Mouse (Mus musculus) olfactory bulb, adult 2 months (tissue): ENCODE data around the gene Tomm6. TPM values are rescaled to one million over a fixed set of nuclear protein-coding genes. Genes with fewer than 3 reads are reported as not detected.
"Not testable (repeated sequence)": the region's sequence is repeated elsewhere in the genome, so short reads cannot be mapped to it uniquely, and the experiment has no call there.

Source experiments
- H3K27ac ChIP-seq: fragments of 200-500 bp; 2 replicates; pipeline ENCODE4 v1.5.1; 2012; ENCODE audit warnings: low read depth, low read length; ENCODE audit not compliant: insufficient read depth
- H3K4me1 ChIP-seq: fragments of 200-500 bp; 2 replicates; pipeline ENCODE4 v1.6.1; 2012; ENCODE audit warnings: low read length; ENCODE audit not compliant: control insufficient read depth, insufficient read depth
- H3K4me3 ChIP-seq: fragments of 200-500 bp; 2 replicates; pipeline ENCODE4 v1.5.1; 2012; ENCODE audit warnings: mild to moderate bottlenecking, low read depth, low read length, moderate library complexity; ENCODE audit not compliant: insufficient read depth
- CTCF ChIP-seq: fragments of 200-500 bp; IDR thresholded peaks from 2 replicates; pipeline ENCODE4 v1.5.1; 2012; ENCODE audit warnings: low read depth, mild to moderate bottlenecking, low read length, moderate library complexity; ENCODE audit not compliant: insufficient read depth
- POLR2A ChIP-seq: fragments of 200-500 bp; IDR thresholded peaks from 2 replicates; pipeline ENCODE4 v1.6.1; 2012; ENCODE audit warnings: mild to moderate bottlenecking, low read depth, low read length, moderate library complexity; ENCODE audit not compliant: insufficient read depth
- WGBS: fragments of 180-500 bp; shearing (Covaris S2); methylation state at CpG from one replicate; pipeline ENCODE4 v1.1.7; 2018; 5-methylcytosine and 5-hydroxymethylcytosine counted together
- polyA plus RNA-seq: library from polyadenylated mRNA; stranded (reverse); fragments of >200 nt; gene quantifications from 2 replicates; pipeline ENCODE4 v1.2.4, GENCODE M21; 2012; ENCODE audit warnings: low replicate concordance; ENCODE audit not compliant: missing spikeins, insufficient read depth, insufficient read length

Gene Tomm6
- polyA plus RNA-seq, 1 experiment: not detected

DNA sequence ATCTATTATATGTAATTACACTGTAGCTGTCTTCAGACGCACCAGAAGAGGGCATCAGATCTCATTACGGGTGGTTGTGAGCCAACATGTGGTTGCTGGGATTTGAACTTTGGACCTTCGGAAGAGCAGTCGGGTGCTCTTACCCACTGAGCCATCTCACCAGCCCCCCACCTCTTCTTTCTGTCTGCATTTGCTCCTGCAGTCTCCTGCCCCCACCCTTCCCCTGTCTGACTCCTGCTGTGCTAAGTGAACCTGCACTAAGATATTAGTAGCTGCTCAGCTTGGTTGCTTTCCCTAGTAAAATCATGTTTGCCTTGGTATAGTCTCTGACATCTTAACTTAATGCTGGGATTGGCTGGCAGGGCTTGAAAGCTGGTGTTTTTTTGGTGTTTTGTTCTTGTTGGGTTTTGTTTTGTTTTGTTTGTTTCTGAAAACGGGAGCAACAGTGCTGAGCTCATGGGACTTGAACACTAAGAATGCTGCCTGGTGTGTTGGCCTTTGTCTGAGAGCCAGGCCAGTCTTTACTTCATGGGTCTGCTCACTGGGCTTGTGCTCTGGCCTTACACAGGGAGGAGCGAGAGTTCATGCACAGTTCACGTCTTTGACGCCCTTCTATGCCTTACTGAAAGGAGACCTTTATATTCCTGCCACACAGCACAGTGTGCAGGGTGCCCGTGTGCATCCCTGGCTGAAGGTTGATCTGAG is 25.0 kb downstream of the Tomm6 start:
- no peak for TF ChIP-seq POLR2A
- no peak for TF ChIP-seq CTCF
- WGBS: 26% methylated on average over 9 of the region's 9 CpGs
- Histone ChIP-seq H3K27ac (no peak overlapping the region), H3K4me1 (peaks cover 3% of the 10 kb centered on the region), H3K4me3 (no peak overlapping the region)

DNA sequence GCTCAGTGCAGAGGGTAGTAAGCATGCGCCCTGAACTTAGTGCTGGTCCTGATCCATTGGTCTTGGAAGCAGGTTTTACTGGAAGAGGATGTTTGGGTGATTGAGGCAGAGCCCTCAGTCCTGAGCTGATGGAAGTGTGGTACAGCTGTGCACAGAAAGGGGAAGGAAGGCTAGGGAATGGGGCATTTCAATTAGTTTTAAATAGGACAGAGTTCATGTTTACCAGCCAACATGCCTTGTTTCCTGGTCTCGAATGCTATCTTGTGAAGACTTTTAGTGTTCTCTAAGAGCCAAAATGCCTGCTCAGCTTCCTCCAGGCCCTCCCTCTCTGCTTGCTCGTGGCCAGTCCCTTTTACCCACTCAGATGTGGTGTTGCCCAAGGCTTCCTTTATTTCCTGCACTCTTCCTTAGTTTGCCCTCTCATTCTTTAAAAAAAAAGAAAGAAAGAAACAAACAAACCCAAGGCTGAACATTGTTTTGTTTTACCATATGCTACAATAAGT is 29.4 kb downstream of the Tomm6 start:
- H3K4me1 ChIP-seq: peaks cover 3% of the 10 kb centered on the region
- H3K4me3 ChIP-seq: no peak overlapping the region
- TF ChIP-seq CTCF (no peak), POLR2A (no peak)
- WGBS: 79% methylated on average over 3 of the region's 3 CpGs
- H3K27ac ChIP-seq: no peak overlapping the region

DNA sequence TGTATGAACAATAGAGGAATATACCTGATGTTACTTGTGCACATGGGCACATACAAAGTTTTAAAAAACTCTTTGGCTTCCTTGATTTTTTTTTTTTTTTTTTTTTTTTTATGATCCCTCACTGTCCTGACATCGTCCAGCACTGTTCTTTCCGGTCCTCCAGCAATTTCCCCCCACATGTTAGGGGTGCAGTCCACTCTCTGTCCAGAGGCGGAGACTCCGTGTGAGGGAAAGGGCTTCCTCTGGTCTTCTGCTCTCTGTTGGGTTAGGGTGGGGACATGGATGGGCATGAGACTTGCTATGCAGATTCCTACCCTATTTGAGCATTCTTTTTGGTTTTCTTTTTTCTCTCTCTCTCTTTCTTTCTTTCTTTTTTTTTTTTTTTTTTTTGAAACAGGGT is 30.3 kb downstream of the Tomm6 start:
- no peaks in the 10 kb centered on the region; the same call in 1 of the 2 replicates for H3K4me1 ChIP-seq
- no peak overlapping the region for H3K27ac ChIP-seq
- H3K4me3 ChIP-seq: no peak overlapping the region
- TF ChIP-seq POLR2A (no peak), CTCF (no peak)
- WGBS: 88% methylated on average over 4 of the region's 4 CpGs

DNA sequence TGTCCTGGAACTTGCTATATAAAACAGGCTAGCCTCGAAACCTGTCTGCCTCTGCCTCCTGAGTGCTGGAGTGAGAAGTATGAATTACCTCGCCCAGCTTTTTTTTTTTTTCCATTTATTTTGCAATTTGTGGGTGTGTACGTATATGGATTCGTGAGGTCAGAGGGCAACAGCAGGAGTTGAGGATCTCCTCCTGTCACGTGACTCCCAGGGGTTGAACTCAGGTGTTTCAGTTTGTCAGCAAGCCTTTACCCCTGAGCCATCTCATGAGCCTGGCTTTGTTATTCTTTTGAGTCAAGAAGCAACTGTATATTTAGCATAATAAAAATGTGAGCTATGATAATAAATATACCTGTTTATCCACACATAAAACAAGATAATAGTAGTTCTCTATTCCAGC is 32.5 kb downstream of the Tomm6 start:
- no peaks in the 10 kb centered on the region for H3K4me1 ChIP-seq
- no peak for TF ChIP-seq CTCF
- TF ChIP-seq POLR2A: no peak
- WGBS: 92% methylated on average over 5 of the region's 5 CpGs
- no peak overlapping the region for H3K27ac ChIP-seq
- no peak overlapping the region for H3K4me3 ChIP-seq

DNA sequence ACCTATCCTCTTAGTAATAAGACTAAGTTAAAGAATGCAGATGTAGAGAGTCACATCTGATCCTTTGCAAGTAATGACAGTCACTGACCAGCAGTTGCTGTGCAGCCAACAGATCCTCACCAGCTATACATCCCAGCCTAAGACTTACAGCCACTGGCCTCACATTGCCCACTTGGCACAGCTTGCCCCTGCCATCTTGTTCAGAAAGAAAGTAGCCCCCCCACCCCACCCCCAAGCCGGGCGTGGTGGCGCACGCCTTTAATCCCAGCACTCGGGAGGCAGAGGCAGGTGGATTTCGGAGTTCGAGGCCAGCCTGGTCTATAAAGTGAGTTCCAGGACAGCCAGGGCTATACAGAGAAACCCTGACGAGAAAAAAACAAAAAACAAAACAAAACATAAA is 33.8 kb downstream of the Tomm6 start:
- H3K27ac ChIP-seq, H3K4me1 ChIP-seq, H3K4me3 ChIP-seq: not testable (repeated sequence)
- 96% methylated on average over 8 of the region's 8 CpGs for WGBS

DNA sequence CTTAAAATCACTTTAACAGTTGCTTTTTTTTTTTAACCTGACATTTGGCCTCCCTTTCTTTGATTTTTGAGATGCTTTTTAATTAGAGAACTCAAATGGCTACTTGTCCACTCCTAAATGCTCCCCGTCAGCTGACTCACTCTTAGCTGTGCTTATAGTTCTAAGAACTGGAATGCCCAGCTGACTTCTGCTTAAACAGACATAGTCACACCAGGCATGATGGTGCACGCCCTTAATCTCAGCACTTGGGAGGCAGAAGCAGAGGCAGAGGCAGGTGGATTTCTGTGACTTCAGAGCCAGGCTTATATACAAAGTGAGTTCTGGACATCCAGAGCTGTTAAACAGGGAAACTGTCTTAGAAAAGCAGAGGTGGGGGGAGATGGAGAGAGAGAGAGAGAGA is 36.2 kb downstream of the Tomm6 start:
- 93% methylated on average over 2 of the region's 2 CpGs for WGBS
- H3K27ac ChIP-seq: no peak overlapping the region
- no peak for TF ChIP-seq CTCF
- no peak for TF ChIP-seq POLR2A
- no peak overlapping the region for H3K4me3 ChIP-seq
- no peaks in the 10 kb centered on the region for H3K4me1 ChIP-seq

DNA sequence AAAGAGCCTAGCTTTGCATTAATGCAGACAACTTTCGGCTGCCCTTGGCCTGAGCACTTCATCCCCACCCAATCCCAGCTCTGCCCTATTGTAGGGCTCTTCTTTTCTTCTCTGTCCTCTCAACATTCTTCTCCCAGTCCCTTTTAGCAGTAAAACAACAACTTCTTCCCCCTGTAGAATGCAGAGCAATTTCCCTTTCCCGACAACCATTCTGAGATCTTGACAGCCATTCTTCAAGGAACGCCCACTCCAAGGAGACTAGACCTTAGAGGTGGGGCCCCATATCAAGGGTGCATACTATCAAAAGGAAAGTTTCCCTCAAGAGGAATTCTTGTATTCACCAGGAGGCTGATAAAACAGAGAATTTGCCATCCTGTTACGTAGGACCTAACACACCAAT is 39.2 kb downstream of the Tomm6 start:
- Histone ChIP-seq H3K4me1 (no peaks in the 10 kb centered on the region), H3K4me3 (no peak overlapping the region), H3K27ac (no peak overlapping the region)
- 66% methylated on average over 4 of the region's 4 CpGs for WGBS
- TF ChIP-seq POLR2A: no peak
- TF ChIP-seq CTCF: no peak

DNA sequence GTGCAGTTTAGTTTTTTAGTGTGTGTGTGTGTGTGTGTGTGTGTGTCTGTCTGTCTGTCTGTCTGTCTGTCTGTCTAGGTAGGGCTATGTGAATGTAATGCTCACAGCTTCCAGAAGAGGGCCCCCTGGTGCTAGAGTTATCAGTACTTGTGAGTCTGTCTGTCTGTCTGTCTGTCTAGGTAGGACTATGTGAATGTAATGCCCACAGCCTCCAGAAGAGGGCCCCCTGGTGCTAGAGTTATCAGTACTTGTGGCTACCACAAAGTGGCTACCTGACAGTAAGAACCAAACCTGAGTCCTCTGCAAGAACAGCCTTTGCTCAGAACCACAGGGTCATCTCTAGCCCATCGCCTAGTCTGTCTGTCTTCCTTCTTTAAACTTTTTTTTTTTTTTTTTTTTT is 41.5 kb downstream of the Tomm6 start:
- 100% methylated on average over 1 of the region's 1 CpGs for WGBS
- Histone ChIP-seq H3K4me1 (no peaks in the 10 kb centered on the region), H3K27ac (no peak overlapping the region), H3K4me3 (no peak overlapping the region)
- TF ChIP-seq POLR2A: no peak

DNA sequence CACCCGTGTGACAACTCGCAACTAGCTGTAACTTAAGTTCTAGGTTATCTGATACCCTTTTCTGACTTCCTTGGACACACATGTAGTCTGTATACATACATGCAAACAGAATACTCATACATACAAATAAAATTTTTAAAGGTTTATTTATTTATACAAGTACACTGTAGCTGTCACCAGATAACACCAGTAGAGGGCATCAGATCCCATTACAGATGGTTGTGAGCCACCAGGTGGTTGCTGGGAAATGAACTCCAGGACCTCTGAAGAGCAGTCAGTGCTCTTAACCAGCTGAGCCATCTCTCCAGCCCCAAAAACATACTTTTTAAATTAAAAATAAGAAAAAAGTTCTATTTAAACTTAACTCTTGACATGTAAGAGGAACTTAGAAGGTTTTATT is 45.2 kb downstream of the Tomm6 start:
- TF ChIP-seq CTCF (no peak), POLR2A (no peak)
- no peak overlapping the region for H3K27ac ChIP-seq
- 86% methylated on average over 2 of the region's 2 CpGs for WGBS
- no peak overlapping the region for H3K4me3 ChIP-seq
- no peaks in the 10 kb centered on the region for H3K4me1 ChIP-seq

Other genes with a start within 250 kb of the Tomm6 start
- not detected in 2 replicates for gene Taf8, start 186.1 kb downstream of the Tomm6 start, polyA plus RNA-seq
- gene Ccnd3, start 183.3 kb downstream of the Tomm6 start, polyA plus RNA-seq: 292 and 423 TPM in 2 replicates
- not detected in 2 replicates for gene Bysl, start 76.9 kb downstream of the Tomm6 start, polyA plus RNA-seq
- gene Med20, start 76.8 kb downstream of the Tomm6 start, polyA plus RNA-seq: not detected in 2 replicates
- not detected in 2 replicates for gene Gm20517, start 76.8 kb downstream of the Tomm6 start, polyA plus RNA-seq
- gene Usp49, start 57.7 kb downstream of the Tomm6 start, polyA plus RNA-seq: not detected in 2 replicates
- gene Frs3, start 644 bp upstream of the Tomm6 start, polyA plus RNA-seq: not detected in 2 replicates
- gene Gm21981, start 6.1 kb upstream of the Tomm6 start, polyA plus RNA-seq: not detected in 2 replicates
- gene Prickle4, start 6.3 kb upstream of the Tomm6 start, polyA plus RNA-seq: not detected in 2 replicates
- not detected in 2 replicates for gene Pgc, start 38.5 kb upstream of the Tomm6 start, polyA plus RNA-seq
- gene Tfeb, start 48.6 kb upstream of the Tomm6 start, polyA plus RNA-seq: not detected in 2 replicates
- not detected in 2 replicates for gene Mdfi, start 146.3 kb upstream of the Tomm6 start, polyA plus RNA-seq
- not detected in 2 replicates for gene Foxp4, start 236.3 kb upstream of the Tomm6 start, polyA plus RNA-seq